Mouse (Mus musculus): ENCODE data around the gene Cd37.
A peak's percentile ranks its signal among the peaks of the same experiment; 100 is the strongest.

Gene Cd37

DNA sequence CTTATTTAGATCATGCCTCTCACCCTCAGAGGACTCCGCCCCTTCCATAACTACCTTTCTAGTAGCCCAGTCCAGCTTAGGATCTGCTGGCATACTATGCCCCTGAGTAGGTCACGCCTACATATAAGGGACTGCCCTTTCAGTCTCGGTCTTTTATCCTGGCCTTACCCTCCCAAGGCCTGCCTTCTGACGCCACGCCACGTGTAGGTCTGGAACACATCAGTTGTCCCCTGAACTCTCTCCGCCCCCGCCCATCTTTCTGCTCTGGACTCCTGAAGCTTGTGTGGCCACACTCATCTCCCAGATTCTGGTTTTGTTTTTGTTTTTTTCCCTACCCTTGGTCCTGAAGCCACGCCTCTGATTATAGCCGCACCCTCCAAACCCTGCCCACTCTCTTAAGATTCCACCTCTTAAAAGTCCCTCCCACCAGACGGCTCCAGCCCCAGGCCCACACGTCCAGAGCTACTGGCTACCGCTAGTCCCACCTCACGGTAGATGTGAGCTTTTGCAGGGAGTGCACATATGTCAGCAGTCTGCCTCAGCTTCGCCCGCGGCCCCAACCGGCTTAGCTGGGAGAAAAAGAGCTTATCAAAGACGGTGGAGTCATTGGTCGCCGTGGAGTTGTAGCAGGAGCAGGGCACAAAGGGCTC, 3.9 kb downstream of the Cd37 start:
- peak; percentile 51 for DNase-seq (ENCODE audit: low spot score)

DNA sequence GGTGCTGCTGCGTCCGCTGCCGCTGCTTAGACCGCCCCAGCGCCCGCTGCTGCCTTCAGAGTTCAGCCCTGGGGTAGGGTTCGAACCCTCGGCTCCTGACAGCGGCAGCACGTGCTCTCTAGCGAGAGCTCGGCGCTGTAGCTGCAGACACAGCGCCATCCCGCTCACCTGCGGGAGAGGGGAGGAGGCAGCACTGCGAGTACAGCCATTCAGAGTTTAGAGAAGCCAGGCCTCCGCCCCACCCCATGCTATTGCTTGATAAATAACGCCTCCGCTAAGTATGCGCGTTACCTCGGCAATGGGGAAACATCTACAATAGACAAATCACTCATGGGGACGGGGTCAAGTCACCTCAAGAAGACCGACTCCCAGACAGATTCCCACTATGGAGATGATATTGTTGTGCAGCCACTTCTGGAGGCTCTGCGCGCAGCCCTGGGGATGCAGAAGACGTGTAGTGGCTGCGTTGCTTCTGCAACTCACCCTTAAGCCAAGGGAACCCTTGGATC, 4.5 kb downstream of the Cd37 start:
- DNase-seq (ENCODE audit: low spot score) = no peak

GRCm38 (mm10) chr7:45233580-45234332, 5.2 kb downstream of the Cd37 start:
- DNase-seq (ENCODE audit: low spot score) = no peak

- DNase-seq (ENCODE audit: low spot score) = no peak
Observed at GRCm38 (mm10) chr7:45232716-45233465, 6.0 kb downstream of the Cd37 start.

DNA sequence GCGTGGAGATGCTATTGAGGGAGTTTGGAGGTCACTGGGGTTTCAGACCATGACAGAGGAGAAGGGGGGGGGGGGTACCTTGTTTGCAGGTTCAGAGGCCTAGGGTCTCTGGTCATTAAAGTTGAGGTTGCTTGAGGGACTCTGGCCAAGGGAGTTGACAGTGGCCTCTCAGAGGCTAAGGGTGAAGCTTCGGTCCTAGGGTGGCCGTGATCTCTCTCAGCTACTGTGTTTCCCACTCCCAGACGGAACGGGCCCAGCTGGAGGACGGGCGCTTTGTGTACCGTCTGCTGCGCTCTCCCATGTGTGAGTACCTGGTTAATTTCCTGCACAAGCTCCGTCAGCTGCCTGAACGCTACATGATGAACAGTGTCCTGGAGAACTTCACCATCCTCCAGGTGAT, 7.0 kb downstream of the Cd37 start:
- DNase-seq (ENCODE audit: low spot score) = no peak

- DNase-seq (ENCODE audit: low spot score) = no peak
Observed at GRCm38 (mm10) chr7:45231192-45231591, 7.7 kb downstream of the Cd37 start.

GRCm38 (mm10) chr7:45229459-45230203, 9.3 kb downstream of the Cd37 start:
- DNase-seq (ENCODE audit: low spot score) = no peak

- no peak for DNase-seq (ENCODE audit: low spot score)
Observed at GRCm38 (mm10) chr7:45229046-45229445, 9.9 kb downstream of the Cd37 start.

GRCm38 (mm10) chr7:45228548-45228947, 10.4 kb downstream of the Cd37 start:
- DNase-seq (ENCODE audit: low spot score) = no peak

DNA sequence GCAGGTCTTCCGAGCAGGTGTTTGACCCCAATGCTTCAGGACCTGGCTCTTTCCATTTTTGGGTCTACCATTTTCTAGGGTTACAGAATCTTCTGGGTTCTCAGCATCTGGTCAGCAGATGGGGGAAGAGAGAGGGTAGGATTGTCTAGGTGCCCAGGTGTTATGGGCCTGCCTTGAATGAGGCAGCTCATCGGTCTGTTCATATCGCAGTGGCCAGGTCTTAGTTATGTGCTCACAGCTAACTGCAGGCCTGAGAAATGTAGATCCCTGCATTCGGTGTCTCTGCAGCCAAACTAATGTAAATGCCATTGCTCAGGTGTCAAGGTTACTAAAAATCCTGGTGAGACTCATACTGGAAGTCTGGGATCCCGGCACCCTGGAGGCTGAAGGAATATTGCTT, 12.5 kb downstream of the Cd37 start:
- DNase-seq (ENCODE audit: low spot score) = no peak

DNA sequence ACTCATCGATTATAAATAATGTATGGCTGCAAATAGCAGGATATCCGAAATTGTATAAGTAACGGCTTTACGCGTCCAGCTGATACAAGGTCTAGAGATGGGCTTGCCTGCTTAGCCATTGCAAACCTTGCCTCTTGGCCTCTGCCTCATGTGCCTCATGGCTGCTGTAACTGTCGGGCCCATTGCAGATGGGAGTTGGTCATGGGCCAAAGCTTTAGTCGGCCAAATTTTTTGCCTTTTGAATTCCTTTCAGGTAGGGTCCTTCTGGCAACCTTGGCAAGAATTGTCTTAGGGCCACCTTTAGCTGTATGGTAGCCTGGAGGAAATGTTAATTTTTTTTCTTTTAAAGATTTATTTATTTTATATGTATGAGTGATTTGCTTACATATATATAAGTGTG, 14.1 kb downstream of the Cd37 start:
- no peak for DNase-seq (ENCODE audit: low spot score)

- no peak for DNase-seq (ENCODE audit: low spot score)
Observed at GRCm38 (mm10) chr7:45221680-45222079, 17.2 kb downstream of the Cd37 start.

GRCm38 (mm10) chr7:45216442-45217183, 22.3 kb downstream of the Cd37 start:
- peak; percentile 77 for DNase-seq (ENCODE audit: low spot score)

DNA sequence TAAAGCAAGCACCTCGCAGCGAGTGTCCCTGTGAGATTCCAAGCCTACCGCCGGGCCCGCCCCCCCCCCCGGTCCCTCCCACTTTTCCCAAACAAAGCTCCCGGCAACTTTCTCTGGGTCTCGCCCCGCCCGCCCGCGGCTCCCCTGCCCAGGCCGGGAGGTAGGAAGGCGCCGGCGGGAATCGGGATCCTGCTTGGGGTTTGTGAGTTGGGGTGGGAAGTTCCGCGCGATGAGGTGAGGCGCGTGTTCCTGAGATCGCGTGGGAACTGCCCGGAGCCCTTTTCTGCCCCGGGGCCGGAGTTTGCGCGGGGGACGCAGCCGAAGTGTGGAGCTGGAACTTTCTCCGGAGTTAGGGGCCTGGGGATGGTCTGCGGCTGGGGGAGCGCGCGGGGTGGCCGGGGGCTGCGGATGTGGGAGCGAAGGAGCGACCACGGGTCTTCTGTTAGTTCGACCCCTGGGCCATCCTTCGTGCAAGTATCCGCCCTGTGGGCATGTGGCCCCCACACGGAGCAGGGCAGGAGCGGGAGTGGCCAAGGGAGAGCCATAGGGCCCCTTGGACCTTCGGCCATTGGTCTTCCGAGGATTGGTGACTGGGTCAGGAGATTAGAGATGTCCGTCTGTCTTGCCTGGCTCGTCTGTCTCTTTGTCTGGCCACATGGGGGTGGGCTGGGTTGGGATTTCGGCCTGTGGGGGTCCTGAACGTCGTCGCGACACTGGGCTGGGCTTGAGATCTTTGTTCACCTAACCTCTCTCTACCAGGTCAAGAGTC, 23.1 kb downstream of the Cd37 start, which contains the start of gene Tead2:
Gene Tead2 (plus strand): TSS at position 81 of the 769 bp plus-strand sequence.
- DNase-seq (ENCODE audit: low spot score) = peak; percentile 44

DNA sequence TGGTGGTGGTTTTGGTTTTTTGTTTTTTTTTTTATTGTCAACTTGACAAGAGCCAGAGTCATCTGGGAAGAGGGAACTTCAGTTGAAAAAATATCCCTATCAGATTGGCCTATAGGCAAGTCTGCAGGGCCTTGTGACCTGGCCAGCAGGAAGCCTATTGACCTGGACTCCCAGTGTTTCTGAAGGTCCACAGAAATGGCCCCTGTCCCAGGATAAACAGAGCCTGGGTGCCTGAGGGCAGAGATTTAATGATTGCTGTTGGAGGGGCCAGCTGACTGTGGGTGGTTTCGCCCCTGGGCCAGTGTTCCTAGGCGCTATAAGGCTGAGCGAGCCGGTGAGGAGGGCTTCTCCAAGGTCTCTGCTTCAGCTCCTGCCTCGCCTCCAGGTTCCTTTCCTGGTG, 25.2 kb downstream of the Cd37 start:
- no peak for DNase-seq (ENCODE audit: low spot score)

GRCm38 (mm10) chr7:45212356-45212755, 26.6 kb downstream of the Cd37 start:
- no peak for DNase-seq (ENCODE audit: low spot score)

DNA sequence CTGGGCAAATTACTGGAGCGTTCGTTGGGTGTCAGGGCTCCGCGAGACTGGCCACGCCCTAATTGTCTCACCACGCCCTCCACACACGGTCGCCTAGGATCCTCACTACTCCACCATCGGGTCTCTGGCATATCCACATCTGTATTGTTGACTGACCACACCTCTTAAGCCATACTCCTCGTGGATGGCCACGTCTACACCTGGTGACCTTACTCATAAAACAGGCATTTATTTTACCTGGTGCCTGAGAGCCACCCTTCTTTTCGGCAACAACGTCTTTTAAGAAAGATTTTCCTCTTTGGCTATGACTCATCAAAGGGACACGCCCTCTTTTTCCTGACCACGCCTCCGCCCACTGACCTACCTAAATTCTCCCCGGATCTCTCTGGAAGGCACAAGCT, 27.1 kb downstream of the Cd37 start, which contains the start of gene Dkkl1:
Gene Dkkl1 (minus strand): TSS at position 297 of the 401 bp plus-strand sequence.
- peak; percentile 13 for DNase-seq (ENCODE audit: low spot score)

DNA sequence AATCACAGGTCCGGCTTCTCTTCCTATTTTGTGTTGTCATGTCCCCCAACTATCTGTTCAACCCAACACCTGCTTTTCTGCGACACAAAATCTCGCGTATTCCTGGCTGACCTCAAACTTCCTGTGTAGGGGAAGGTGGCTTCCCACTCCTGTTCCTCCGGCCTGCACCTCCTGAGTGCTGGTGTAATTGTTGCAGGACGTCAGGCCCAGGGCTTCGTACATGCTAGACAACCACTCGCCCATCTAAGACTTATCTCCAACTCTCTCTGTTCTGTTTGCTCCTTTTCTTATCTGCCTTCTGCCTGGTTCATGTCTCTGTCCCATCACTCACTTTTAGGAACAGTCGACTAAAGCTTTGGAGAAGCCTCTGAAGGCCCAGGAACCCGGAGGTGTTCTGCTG, 27.8 kb downstream of the Cd37 start:
- DNase-seq (ENCODE audit: low spot score) = no peak

DNA sequence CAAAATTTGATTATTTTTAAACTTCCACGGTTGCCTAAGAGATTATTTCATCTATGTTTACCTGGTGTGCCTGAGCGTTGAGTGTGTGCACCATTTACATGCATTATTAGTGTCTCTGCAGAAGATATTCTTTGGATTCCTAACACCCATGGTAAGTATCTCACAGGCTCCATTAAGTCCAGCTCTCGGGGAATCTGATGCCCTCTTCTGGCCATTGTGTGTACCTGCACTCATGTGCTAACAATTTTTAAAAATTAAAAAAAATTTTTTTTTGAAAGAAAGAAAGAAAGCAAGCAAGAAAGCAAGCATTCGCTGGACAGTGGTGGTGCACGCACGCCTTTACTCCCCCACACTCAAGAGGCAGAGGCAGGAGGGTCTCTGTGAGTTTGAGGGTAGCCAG, 30.7 kb downstream of the Cd37 start:
- no peak for DNase-seq (ENCODE audit: low spot score)

GRCm38 (mm10) chr7:45204380-45205143, 34.4 kb downstream of the Cd37 start, which contains the start of gene Ccdc155:
Gene Ccdc155 (minus strand): TSS chr7:45204892.
- peak; percentile 91 for DNase-seq (ENCODE audit: low spot score)

Measured in urinary bladder, postnatal 14 days (tissue).